Mouse (Mus musculus) small intestine, adult 2 months (tissue): Measurements from ENCODE around the gene Fndc7.

ENCODE experiments used
- CTCF ChIP-seq: fragments of 200-500 bp; IDR thresholded peaks from 2 replicates; pipeline ENCODE4 v1.5.1; 2012; ENCODE audit warnings: low read depth, mild to moderate bottlenecking, control low read depth, inconsistent platforms, low read length, moderate library complexity, mixed read lengths; ENCODE audit not compliant: insufficient replicate concordance, insufficient read length; ENCODE audit errors: extremely low read depth
- POLR2A ChIP-seq: fragments of 200-500 bp; IDR thresholded peaks from 2 replicates; pipeline ENCODE4 v1.6.1; 2012; ENCODE audit warnings: low read depth, mild to moderate bottlenecking, control low read depth, inconsistent platforms, low read length, moderate library complexity

DNA sequence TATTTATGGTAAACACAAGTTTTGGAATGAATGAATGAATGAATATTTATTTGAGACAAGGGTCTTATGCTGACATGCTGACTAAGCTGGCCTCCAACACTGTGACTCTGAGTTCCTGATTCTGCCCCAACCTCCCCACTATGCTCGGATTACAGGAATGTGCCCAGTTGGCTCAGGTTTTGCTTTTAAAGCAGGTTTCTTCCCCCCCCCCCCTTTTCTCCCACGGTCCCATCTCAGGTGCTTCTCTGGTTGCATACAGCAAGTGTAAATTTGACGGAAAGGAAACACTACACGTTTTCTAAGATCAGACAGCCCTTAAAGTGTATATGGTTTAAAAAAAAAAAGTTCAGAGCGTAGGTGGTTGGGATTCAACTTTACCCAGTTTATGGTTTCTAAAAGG is 49.8 kb upstream of the Fndc7 start, which contains the start of gene Henmt1:
- TF ChIP-seq CTCF (no peak), POLR2A (no peak)
